Mouse (Mus musculus) small intestine, adult 2 months (tissue): ENCODE results near the gene Sertad3. TPM values are rescaled to one million over a fixed set of nuclear protein-coding genes. Genes with fewer than 3 reads are reported as not detected.

ENCODE experiments used
- H3K27ac ChIP-seq: fragments of 200-500 bp; 2 replicates; pipeline ENCODE4 v1.5.1; 2012; ENCODE audit warnings: low read depth, low read length, control low read depth, inconsistent platforms; ENCODE audit not compliant: insufficient read depth
- H3K27me3 ChIP-seq: fragments of 200-500 bp; 2 replicates; pipeline ENCODE4 v1.6.1; 2012; ENCODE audit warnings: mild to moderate bottlenecking, moderate library complexity, low read length, inconsistent platforms; ENCODE audit not compliant: control insufficient read depth, insufficient read depth
- H3K36me3 ChIP-seq: fragments of 200-500 bp; 2 replicates; pipeline ENCODE4 v1.6.1; 2012; ENCODE audit warnings: mild to moderate bottlenecking, low read length, control low read depth, inconsistent platforms; ENCODE audit not compliant: control insufficient read depth, insufficient read depth
- H3K4me1 ChIP-seq: fragments of 200-500 bp; 2 replicates; pipeline ENCODE4 v1.6.1; 2012; ENCODE audit warnings: low read length, inconsistent platforms, mixed read lengths; ENCODE audit not compliant: control insufficient read depth, insufficient read depth, insufficient read length
- H3K4me3 ChIP-seq: fragments of 200-500 bp; 2 replicates; pipeline ENCODE4 v1.5.1; 2012; ENCODE audit warnings: low read depth, mild to moderate bottlenecking, control low read depth, inconsistent platforms, low read length, moderate library complexity
- CTCF ChIP-seq: fragments of 200-500 bp; IDR thresholded peaks from 2 replicates; pipeline ENCODE4 v1.5.1; 2012; ENCODE audit warnings: low read depth, mild to moderate bottlenecking, control low read depth, inconsistent platforms, low read length, moderate library complexity, mixed read lengths; ENCODE audit not compliant: insufficient replicate concordance, insufficient read length; ENCODE audit errors: extremely low read depth
- POLR2A ChIP-seq: fragments of 200-500 bp; IDR thresholded peaks from 2 replicates; pipeline ENCODE4 v1.6.1; 2012; ENCODE audit warnings: low read depth, mild to moderate bottlenecking, control low read depth, inconsistent platforms, low read length, moderate library complexity
- WGBS: fragments of 180-500 bp; shearing (Covaris S2); methylation state at CpG from one replicate; pipeline ENCODE4 v1.1.7; 2018; 5-methylcytosine and 5-hydroxymethylcytosine counted together
- polyA plus RNA-seq: library from polyadenylated mRNA; depleted of rRNA; stranded (reverse); fragments of >200 nt; gene quantifications from 2 replicates; pipeline ENCODE4 v1.2.3, GENCODE M21; 2012

Gene Sertad3
- polyA plus RNA-seq, 1 experiment, result 12.8 TPM

DNA sequence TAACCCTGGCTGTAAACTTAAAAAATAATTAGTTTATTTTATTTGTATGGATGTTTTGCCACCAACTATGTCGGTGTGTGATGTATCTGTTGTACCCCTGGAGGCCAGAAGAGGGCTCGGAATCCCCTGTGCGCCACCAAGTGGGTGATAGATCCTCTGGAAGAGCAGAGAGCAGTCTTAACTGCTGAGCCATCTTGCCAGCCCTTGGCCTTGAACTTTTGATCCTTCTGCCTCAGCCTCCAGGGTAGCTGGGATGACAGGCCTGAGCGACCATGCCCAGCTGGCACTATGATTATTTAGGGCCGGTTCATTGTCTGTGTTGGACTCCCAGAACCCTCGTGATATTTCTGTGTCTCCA lies 35.1 kb downstream of the Sertad3 start:
- Histone ChIP-seq H3K4me1 (peaks cover 5% of the 10 kb centered on the region; the same call in 1 of the 2 replicates), H3K4me3 (no peak overlapping the region), H3K27me3 (no peaks in the 10 kb centered on the region), H3K27ac (peak overlapping the region; percentile 80), H3K36me3 (no peaks in the 10 kb centered on the region)
- WGBS, result 13% methylated on average over 6 of the region's 6 CpGs
- TF ChIP-seq POLR2A, result no peak
- TF ChIP-seq CTCF, result peak; percentile 75; the same call in 1 of the 2 replicates

DNA sequence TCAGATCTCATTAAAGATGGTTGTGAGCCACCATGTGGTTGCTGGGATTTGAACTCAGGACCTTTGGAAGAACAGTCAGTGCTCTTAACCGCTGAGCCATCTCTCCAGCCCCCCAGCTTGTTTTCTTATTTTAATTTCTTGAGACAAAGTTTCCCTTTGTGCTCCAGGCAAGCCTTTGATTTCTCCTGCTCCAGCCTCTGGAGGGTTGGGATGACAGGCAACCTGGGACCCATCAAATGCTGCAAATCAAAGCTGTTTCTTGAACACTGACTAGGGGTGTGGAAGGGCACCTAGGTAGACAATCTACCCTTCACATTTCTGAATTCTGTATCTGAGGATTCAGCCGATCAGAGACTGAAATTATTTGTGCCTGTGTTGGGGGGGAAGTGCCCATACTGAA lies 37.2 kb downstream of the Sertad3 start:
- Histone ChIP-seq H3K27me3 (no peaks in the 10 kb centered on the region), H3K4me3 (no peak overlapping the region), H3K36me3 (no peaks in the 10 kb centered on the region), H3K27ac (no peak overlapping the region), H3K4me1 (peaks cover 6% of the 10 kb centered on the region)
- 96% methylated on average over 2 of the region's 2 CpGs for WGBS
- no peak for TF ChIP-seq CTCF
- no peak for TF ChIP-seq POLR2A

GRCm38 (mm10) chr7:27514961-27515360 lies 41.4 kb downstream of the Sertad3 start:
- Histone ChIP-seq H3K4me1 (peaks cover 2% of the 10 kb centered on the region; the same call in 1 of the 2 replicates), H3K4me3 (no peak overlapping the region), H3K27ac (no peak overlapping the region), H3K36me3 (no peaks in the 10 kb centered on the region), H3K27me3 (no peaks in the 10 kb centered on the region)
- 67% methylated on average over 9 of the region's 9 CpGs for WGBS
- no peak for TF ChIP-seq CTCF
- TF ChIP-seq POLR2A, result no peak

- Histone ChIP-seq H3K4me1 (peaks cover 8% of the 10 kb centered on the region), H3K27me3 (no peaks in the 10 kb centered on the region), H3K4me3 (no peak overlapping the region), H3K36me3 (no peaks in the 10 kb centered on the region), H3K27ac (no peak overlapping the region)
- no peak for TF ChIP-seq CTCF
- TF ChIP-seq POLR2A, result no peak
- 80% methylated on average over 9 of the region's 9 CpGs for WGBS
Observed at GRCm38 (mm10) chr7:27518314-27518713, 44.7 kb downstream of the Sertad3 start.

DNA sequence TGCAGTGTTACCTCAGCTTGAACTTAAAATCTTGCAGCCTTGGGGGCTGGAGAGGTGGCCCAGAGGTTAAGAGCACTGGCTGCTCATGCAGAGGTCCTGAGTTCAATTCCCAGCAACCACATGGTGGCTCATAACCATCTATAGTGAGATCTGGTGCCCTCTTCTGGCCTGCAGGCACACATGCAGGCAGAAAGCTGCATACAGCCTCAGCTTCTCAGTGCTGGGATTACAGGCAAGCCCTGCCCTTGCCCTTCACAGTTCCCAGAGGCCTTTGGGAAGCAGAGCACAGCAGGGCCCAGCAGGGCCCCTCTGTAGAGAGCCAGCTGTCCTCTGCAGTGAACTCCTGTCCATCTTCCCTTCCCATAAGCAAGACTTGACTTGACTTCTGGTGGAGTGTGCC lies 46.5 kb downstream of the Sertad3 start:
- Histone ChIP-seq H3K4me3 (no peak overlapping the region), H3K27ac (no peak overlapping the region), H3K4me1 (peaks cover 7% of the 10 kb centered on the region; the same call in 1 of the 2 replicates), H3K27me3 (no peaks in the 10 kb centered on the region), H3K36me3 (no peaks in the 10 kb centered on the region)
- no peak for TF ChIP-seq POLR2A
- TF ChIP-seq CTCF, result no peak

DNA sequence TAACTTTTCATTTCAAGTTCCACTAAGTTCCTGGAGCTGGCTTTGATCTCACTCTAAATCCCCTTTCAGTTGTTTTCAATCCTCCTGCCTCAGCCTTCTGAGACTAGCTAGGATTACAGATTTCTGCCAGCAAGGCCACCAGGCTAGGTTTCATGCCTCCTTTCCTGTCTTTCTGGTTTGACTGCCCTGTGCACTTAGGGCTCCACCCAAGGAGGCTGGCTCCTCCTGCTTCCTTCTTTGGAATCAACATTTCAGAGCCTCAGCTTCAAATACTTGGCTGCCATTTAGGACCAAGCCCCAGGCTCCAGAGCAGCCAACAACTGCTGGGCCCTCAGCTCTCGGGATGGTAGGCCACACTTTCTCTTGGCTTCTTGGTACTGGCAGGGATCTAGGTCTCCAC lies 47.0 kb downstream of the Sertad3 start:
- WGBS, result 26% methylated on average over 1 of the region's 1 CpGs
- Histone ChIP-seq H3K4me3 (no peak overlapping the region), H3K27ac (no peak overlapping the region), H3K4me1 (peaks cover 7% of the 10 kb centered on the region; the same call in 1 of the 2 replicates), H3K36me3 (no peaks in the 10 kb centered on the region), H3K27me3 (no peaks in the 10 kb centered on the region)
- TF ChIP-seq CTCF (no peak), POLR2A (no peak)

- TF ChIP-seq CTCF, result no peak
- no peak for TF ChIP-seq POLR2A
- Histone ChIP-seq H3K4me3 (no peak within 1 kb of the TSS), H3K27ac (no peak within 1 kb of the TSS), H3K27me3 (no peaks in the 10 kb centered on the region), H3K4me1 (peaks cover 7% of the 10 kb centered on the region; the same call in 1 of the 2 replicates), H3K36me3 (no peaks in the 10 kb centered on the region)
- 65% methylated on average over 5 of the region's 5 CpGs for WGBS
Observed at GRCm38 (mm10) chr7:27522967-27523366, 49.4 kb downstream of the Sertad3 start, which contains the start of gene Hipk4. Hipk4 (plus strand) TSS chr7:27523267.
